Mouse (Mus musculus) megakaryocyte, embryonic 14.5 days (primary cell): ENCODE results near the gene Srpk3. TPM values are rescaled to one million over a fixed set of nuclear protein-coding genes. Genes with fewer than 3 reads are reported as not detected.
"Not testable (repeated sequence)": the region's sequence is repeated elsewhere in the genome, so short reads cannot be mapped to it uniquely, and the experiment has no call there.

Experiments
- H3K27me3 ChIP-seq: replicated peaks from 2 replicates; pipeline ENCODE3; 2012; ENCODE audit warnings: inconsistent platforms
- H3K36me3 ChIP-seq: replicated peaks from 2 replicates; pipeline ENCODE3; 2012; ENCODE audit warnings: low read length, inconsistent platforms, mixed read lengths
- H3K4me1 ChIP-seq: 2 replicates; pipeline ENCODE4 v1.6.1; 2012; ENCODE audit warnings: inconsistent platforms
- H3K4me3 ChIP-seq: replicated peaks from 2 replicates; pipeline ENCODE3; 2012; ENCODE audit warnings: moderate library complexity, mild to moderate bottlenecking, inconsistent platforms
- H3K9me3 ChIP-seq: 2 replicates; pipeline ENCODE4 v1.6.1; 2012; ENCODE audit warnings: inconsistent platforms
- FLI1 ChIP-seq: IDR thresholded peaks from 2 replicates; pipeline ENCODE4 v1.6.1; 2012; ENCODE audit warnings: low read length, inconsistent platforms, mixed read lengths
- GATA1 ChIP-seq: IDR thresholded peaks from 3 replicates; pipeline ENCODE4 v1.6.1; 2012; ENCODE audit warnings: mixed read lengths, low read length, inconsistent platforms, borderline replicate concordance
- polyA plus RNA-seq: library from polyadenylated mRNA; stranded (reverse); fragments of >175 nt; gene quantifications from 2 replicates; pipeline ENCODE4 v1.2.3, GENCODE M21; 2012; ENCODE audit warnings: low replicate concordance; ENCODE audit not compliant: insufficient read depth

Srpk3 gene
- 0.45 and 4.0 TPM in 2 replicates for polyA plus RNA-seq

- peaks cover 33% of the 10 kb centered on the region for H3K27me3 ChIP-seq
- H3K4me1 ChIP-seq: peaks cover 19% of the 10 kb centered on the region
- peaks cover 73% of the 10 kb centered on the region for H3K36me3 ChIP-seq
- no peak within 1 kb of the TSS for H3K4me3 ChIP-seq
- no peaks in the 10 kb centered on the region for H3K9me3 ChIP-seq
- TF ChIP-seq GATA1 (no peak), FLI1 (no peak)
Observed at GRCm38 (mm10) chrX:73774168-73774760, at the start of gene Srpk3. TSS of gene Srpk3 (plus strand) at chrX:73774405.

- no peaks in the 10 kb centered on the region for H3K4me1 ChIP-seq
- no peak overlapping the region for H3K4me3 ChIP-seq
- no peaks in the 10 kb centered on the region for H3K9me3 ChIP-seq
- peaks cover 18% of the 10 kb centered on the region for H3K27me3 ChIP-seq
- no peak for TF ChIP-seq GATA1
- TF ChIP-seq FLI1: no peak
- peaks cover 71% of the 10 kb centered on the region for H3K36me3 ChIP-seq
Observed at GRCm38 (mm10) chrX:73730908-73731307, 43.3 kb upstream of the Srpk3 start.

GRCm38 (mm10) chrX:73738155-73738554 is 36.0 kb upstream of the Srpk3 start:
- H3K9me3 ChIP-seq: no peaks in the 10 kb centered on the region
- H3K4me1 ChIP-seq: no peaks in the 10 kb centered on the region
- TF ChIP-seq GATA1: no peak
- TF ChIP-seq FLI1: no peak
- peaks cover 37% of the 10 kb centered on the region for H3K36me3 ChIP-seq
- no peak overlapping the region for H3K4me3 ChIP-seq
- peaks cover 23% of the 10 kb centered on the region for H3K27me3 ChIP-seq

GRCm38 (mm10) chrX:73739151-73739550 is 35.1 kb upstream of the Srpk3 start:
- H3K4me1 ChIP-seq: no peaks in the 10 kb centered on the region
- H3K9me3 ChIP-seq: no peaks in the 10 kb centered on the region
- no peak overlapping the region for H3K4me3 ChIP-seq
- peaks cover 30% of the 10 kb centered on the region for H3K36me3 ChIP-seq
- no peak for TF ChIP-seq GATA1
- H3K27me3 ChIP-seq: peaks cover 23% of the 10 kb centered on the region

GRCm38 (mm10) chrX:73739841-73740240 is 34.4 kb upstream of the Srpk3 start:
- not testable (repeated sequence) for H3K9me3 ChIP-seq, H3K4me1 ChIP-seq, H3K4me3 ChIP-seq
- peaks cover 23% of the 10 kb centered on the region for H3K36me3 ChIP-seq
- peaks cover 16% of the 10 kb centered on the region for H3K27me3 ChIP-seq

GRCm38 (mm10) chrX:73744774-73745481 is 29.3 kb upstream of the Srpk3 start:
- Histone ChIP-seq H3K27me3 (no peaks in the 10 kb centered on the region), H3K36me3 (no peaks in the 10 kb centered on the region), H3K4me1 (no peaks in the 10 kb centered on the region), H3K4me3 (no peak overlapping the region), H3K9me3 (no peaks in the 10 kb centered on the region)
- TF ChIP-seq FLI1: no peak
- no peak for TF ChIP-seq GATA1

GRCm38 (mm10) chrX:73748977-73749376 is 25.2 kb upstream of the Srpk3 start:
- H3K4me3 ChIP-seq: no peak overlapping the region
- TF ChIP-seq FLI1 (no peak), GATA1 (no peak)
- H3K36me3 ChIP-seq: no peaks in the 10 kb centered on the region
- peaks cover 1% of the 10 kb centered on the region for H3K27me3 ChIP-seq
- peaks cover 4% of the 10 kb centered on the region for H3K4me1 ChIP-seq
- no peaks in the 10 kb centered on the region for H3K9me3 ChIP-seq

- Histone ChIP-seq H3K4me3 (no peak within 1 kb of the TSS), H3K4me1 (peaks cover 53% of the 10 kb centered on the region), H3K27me3 (peaks cover 31% of the 10 kb centered on the region), H3K36me3 (no peaks in the 10 kb centered on the region), H3K9me3 (no peaks in the 10 kb centered on the region)
- TF ChIP-seq FLI1 (no peak), GATA1 (no peak)
Observed at GRCm38 (mm10) chrX:73756334-73757140, 17.7 kb upstream of the Srpk3 start, which contains the start of gene Plxnb3. TSS of gene Plxnb3 (plus strand) at chrX:73757090.

GRCm38 (mm10) chrX:73758611-73759290 is 15.5 kb upstream of the Srpk3 start:
- Histone ChIP-seq H3K27me3 (peaks cover 43% of the 10 kb centered on the region), H3K36me3 (no peaks in the 10 kb centered on the region), H3K9me3 (no peaks in the 10 kb centered on the region), H3K4me1 (peaks cover 59% of the 10 kb centered on the region), H3K4me3 (peak overlapping the region; percentile 31)
- TF ChIP-seq FLI1 (no peak), GATA1 (no peak)
